Comparison of ENCODE assay signal across 20 mouse cellular contexts in the genomic region with DNA sequence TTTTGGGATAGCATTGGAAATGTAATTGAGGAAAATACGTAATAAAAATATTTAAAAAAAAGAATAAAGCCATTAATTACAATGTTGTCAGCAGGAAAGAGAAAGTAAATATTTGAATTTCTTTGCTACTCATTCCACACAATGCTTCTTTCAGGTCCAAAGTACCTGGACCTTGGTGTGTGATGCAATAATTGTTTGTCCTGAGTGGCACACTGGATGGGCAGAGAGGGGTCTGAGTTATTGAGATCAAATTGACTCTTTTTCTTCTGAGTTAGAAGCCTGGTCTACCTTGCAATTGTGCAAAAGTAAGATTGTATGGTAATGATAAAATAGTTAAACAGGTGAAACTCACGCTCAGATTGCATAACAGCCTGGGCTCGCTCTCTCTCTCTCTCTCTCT.
"Had no signal": no experiment of that assay in that cellular context is flagged by ENCODE, and none has a peak within 500 bp of the region (broad histone marks: within the 10 kb centered on the region; RNA-seq: fewer than 3 reads in every experiment).

No protein-coding gene starts in this region.

- H3K27ac ChIP-seq: liver, embryonic 15.5 days; lung, embryonic 15.5 days; macrophage; midbrain, embryonic 13.5 days; midbrain, embryonic 15.5 days; neural tube, embryonic 12.5 days had no signal

- H3K4me3 ChIP-seq: liver, embryonic 15.5 days; lung, embryonic 15.5 days; megakaryocyte, embryonic 14.5 days; midbrain, embryonic 13.5 days; midbrain, embryonic 15.5 days; neural tube, embryonic 12.5 days had no signal

- H3K36me3 ChIP-seq: liver, embryonic 15.5 days; lung, embryonic 15.5 days; midbrain, embryonic 13.5 days; midbrain, embryonic 15.5 days; neural tube, embryonic 12.5 days had no signal

- DNase-seq: lung, adult 2 months; lung, postnatal 14 days; lung, postnatal 36 days; retina, postnatal 1 day; right cerebral cortex, adult 18-20 months; right cerebral cortex, postnatal 25 days; right cerebral cortex, postnatal 4 days; spleen, adult 18-20 months; thymus, adult 2 months; thymus, postnatal 25 days; thymus, postnatal 4 days had no signal

- H3K4me2 ChIP-seq: liver, embryonic 15.5 days; lung, embryonic 15.5 days; midbrain, embryonic 11.5 days; midbrain, embryonic 13.5 days; midbrain, embryonic 15.5 days; neural tube, embryonic 12.5 days had no signal

- H3K27me3 ChIP-seq: liver, embryonic 15.5 days; lung, embryonic 15.5 days; megakaryocyte, embryonic 14.5 days; midbrain, embryonic 13.5 days; midbrain, embryonic 15.5 days; neural tube, embryonic 12.5 days had no signal

- H3K9ac ChIP-seq: liver, embryonic 15.5 days; lung, embryonic 15.5 days; midbrain, embryonic 13.5 days; midbrain, embryonic 15.5 days; neural tube, embryonic 12.5 days had no signal

- H3K9me3 ChIP-seq: liver, embryonic 15.5 days; lung, embryonic 15.5 days; megakaryocyte, embryonic 14.5 days; midbrain, embryonic 13.5 days; midbrain, embryonic 15.5 days; neural tube, embryonic 12.5 days had no signal

- H3K4me1 ChIP-seq: liver, embryonic 15.5 days; lung, embryonic 15.5 days; megakaryocyte, embryonic 14.5 days; midbrain, embryonic 13.5 days; midbrain, embryonic 15.5 days; neural tube, embryonic 12.5 days had no signal

- ATAC-seq: lung, postnatal 0 days; midbrain, embryonic 13.5 days; midbrain, embryonic 15.5 days had no signal
